Mouse (Mus musculus) inflammation-experienced regulatory T-cells, adult 6 months (primary cell): ENCODE measurements around the gene Mark4. TPM values are rescaled to one million over a fixed set of nuclear protein-coding genes. Genes with fewer than 3 reads are reported as not detected.
A peak's percentile ranks its signal among the peaks of the same experiment; 100 is the strongest.

Source experiments
- ATAC-seq: one replicate; pipeline ENCODE4 v1.8.0; 2017
- polyA plus RNA-seq, 3 experiments: library from polyadenylated mRNA; unstranded; fragments of 100-300 nt; shearing (Covaris generic); gene quantifications; one replicate each; pipeline ENCODE4 v1.2.1; 2017

Mark4 gene
- polyA plus RNA-seq, result 1 to 10 TPM in 1 of 3 experiments, under 1 TPM in 2; 0.87 to 1.3 (median 0.89) TPM

- ATAC-seq, result peak; percentile 67
Measured at GRCm38 (mm10) chr7:19458591-19459111, at the start of gene Mark4. Mark4 (minus strand) TSS chr7:19458821.

GRCm38 (mm10) chr7:19507612-19507981 lies 49.0 kb upstream of the Mark4 start:
- no peak for ATAC-seq

- ATAC-seq, result no peak
Measured at GRCm38 (mm10) chr7:19506969-19507611, 48.5 kb upstream of the Mark4 start.

GRCm38 (mm10) chr7:19506326-19506725 lies 47.7 kb upstream of the Mark4 start:
- no peak for ATAC-seq

GRCm38 (mm10) chr7:19503481-19504068 lies 45.0 kb upstream of the Mark4 start:
- ATAC-seq, result no peak

GRCm38 (mm10) chr7:19501658-19502057 lies 43.0 kb upstream of the Mark4 start:
- no peak for ATAC-seq

GRCm38 (mm10) chr7:19500420-19501363 lies 42.1 kb upstream of the Mark4 start:
- ATAC-seq, result no peak

- ATAC-seq, result no peak
Measured at GRCm38 (mm10) chr7:19498326-19498725, 39.7 kb upstream of the Mark4 start.

GRCm38 (mm10) chr7:19496214-19496555 lies 37.6 kb upstream of the Mark4 start:
- ATAC-seq, result no peak

- no peak for ATAC-seq
Measured at GRCm38 (mm10) chr7:19495521-19496213, 37.0 kb upstream of the Mark4 start.

GRCm38 (mm10) chr7:19494751-19495474 lies 36.3 kb upstream of the Mark4 start:
- ATAC-seq, result no peak

GRCm38 (mm10) chr7:19491731-19492130 lies 33.1 kb upstream of the Mark4 start:
- no peak for ATAC-seq

GRCm38 (mm10) chr7:19489525-19489924 lies 30.9 kb upstream of the Mark4 start:
- no peak for ATAC-seq

GRCm38 (mm10) chr7:19486549-19486948 lies 27.9 kb upstream of the Mark4 start:
- ATAC-seq, result no peak

GRCm38 (mm10) chr7:19485488-19485887 lies 26.9 kb upstream of the Mark4 start:
- no peak for ATAC-seq

- ATAC-seq, result no peak
Measured at GRCm38 (mm10) chr7:19483281-19483680, 24.7 kb upstream of the Mark4 start.

- ATAC-seq, result no peak
Measured at GRCm38 (mm10) chr7:19477624-19478384, 19.2 kb upstream of the Mark4 start.

GRCm38 (mm10) chr7:19477084-19477483 lies 18.5 kb upstream of the Mark4 start:
- ATAC-seq, result no peak

GRCm38 (mm10) chr7:19473875-19474443 lies 15.3 kb upstream of the Mark4 start:
- ATAC-seq, result no peak

- no peak for ATAC-seq
Measured at GRCm38 (mm10) chr7:19472403-19472802, 13.8 kb upstream of the Mark4 start.

GRCm38 (mm10) chr7:19470308-19470707 lies 11.7 kb upstream of the Mark4 start:
- no peak for ATAC-seq
